21 mouse cellular contexts compared by ENCODE assay signal in genomic region chr7:114893889-114894288, GRCm38 (mm10).
"Had no signal": no experiment of that assay in that cellular context is flagged by ENCODE, and none has a peak within 500 bp of the region (broad histone marks: within the 10 kb centered on the region; RNA-seq: fewer than 3 reads in every experiment).

No protein-coding gene starts in this region.

- H3K36me3 ChIP-seq: liver, embryonic 15.5 days; lung, embryonic 15.5 days; midbrain, embryonic 10.5 days; midbrain, embryonic 12.5 days; neural tube, embryonic 13.5 days; neural tube, embryonic 15.5 days had no signal

- H3K27ac ChIP-seq: liver, embryonic 15.5 days; lung, embryonic 15.5 days; midbrain, embryonic 10.5 days; midbrain, embryonic 12.5 days had no signal

- H3K9ac ChIP-seq: liver, embryonic 15.5 days; lung, embryonic 15.5 days; midbrain, embryonic 12.5 days; neural tube, embryonic 13.5 days; neural tube, embryonic 15.5 days had no signal

- H3K4me2 ChIP-seq: liver, embryonic 15.5 days; lung, embryonic 15.5 days; midbrain, embryonic 12.5 days; neural tube, embryonic 13.5 days; neural tube, embryonic 15.5 days had no signal

- H3K27me3 ChIP-seq: liver, embryonic 15.5 days; lung, embryonic 15.5 days; midbrain, embryonic 12.5 days; neural tube, embryonic 13.5 days; neural tube, embryonic 15.5 days had no signal

- H3K4me1 ChIP-seq: liver, embryonic 15.5 days; lung, embryonic 15.5 days had no signal

- H3K9me3 ChIP-seq: liver, embryonic 15.5 days; lung, embryonic 15.5 days; midbrain, embryonic 10.5 days; midbrain, embryonic 12.5 days; neural tube, embryonic 13.5 days; neural tube, embryonic 15.5 days had no signal

- H3K4me3 ChIP-seq: liver, embryonic 15.5 days; lung, embryonic 15.5 days; midbrain, embryonic 10.5 days; midbrain, embryonic 12.5 days; myocyte; neural tube, embryonic 13.5 days; neural tube, embryonic 15.5 days had no signal

- ATAC-seq: lung, postnatal 0 days; midbrain, embryonic 16.5 days had no signal

- DNase-seq: lung, adult 2 months; lung, postnatal 14 days; lung, postnatal 36 days; midbrain, embryonic 14.5 days; retina, postnatal 1 day; right cerebral cortex, adult 18-20 months; right cerebral cortex, postnatal 25 days; right cerebral cortex, postnatal 4 days; spleen, adult 18-20 months; thymus, adult 18-20 months; thymus, postnatal 14 days; thymus, postnatal 4 days had no signal
